Mouse (Mus musculus): Measurements from ENCODE around the gene Hipk2.

DNA sequence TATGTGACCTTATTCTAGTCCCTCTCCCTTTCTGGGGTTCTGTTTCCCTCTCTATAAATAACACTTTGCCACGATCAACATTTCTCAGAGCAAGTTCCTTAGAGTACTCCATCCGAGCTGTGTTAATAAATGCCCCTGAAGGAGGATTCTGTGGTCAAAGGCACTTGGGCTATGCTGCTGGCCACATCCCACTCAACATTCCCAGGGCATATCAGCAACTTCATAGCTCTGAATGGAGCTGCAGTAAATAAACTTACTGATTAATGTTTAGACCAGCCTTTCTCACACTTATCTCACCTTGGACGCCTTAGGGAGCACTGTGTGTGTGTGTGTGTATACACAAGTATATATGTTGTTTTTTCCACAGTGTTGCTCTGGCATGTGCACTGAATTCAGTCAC lies 41.5 kb upstream of the Hipk2 start:
- TF ChIP-seq CTCF (IDR thresholded peaks at IDR 0.05; ENCODE audit: control insufficient read depth, insufficient read depth, low read length) (no peak), POLR2A (IDR thresholded peaks at IDR 0.05; ENCODE audit: borderline replicate concordance, control insufficient read depth, low read depth, low read length) (no peak)

Data from bone marrow, adult 2 months (tissue).